Mouse (Mus musculus): ENCODE results near the gene Frrs1l. TPM values are rescaled to one million over a fixed set of nuclear protein-coding genes. Genes with fewer than 3 reads are reported as not detected.

Frrs1l gene
- total RNA-seq, 2 experiments from 2014 or later: 222 to 227 TPM

- DNase-seq (ENCODE audit: low spot score in 2 of 2): no peak
- no peak overlapping the region for H3K27ac ChIP-seq
Observed at GRCm38 (mm10) chr4:56926971-56927370, 63.2 kb downstream of the Frrs1l start.

GRCm38 (mm10) chr4:56922229-56922628 lies 68.0 kb downstream of the Frrs1l start:
- no peak overlapping the region for H3K4me3 ChIP-seq
- no peak for DNase-seq (ENCODE audit: low spot score in 2 of 2)
- TF ChIP-seq CTCF (conservative IDR thresholded peaks at IDR 0.05): no peak
- H3K27ac ChIP-seq: no peak overlapping the region

More at GRCm38 (mm10) chr4:56926971-56927370, 63.2 kb downstream of the Frrs1l start:
- no peak overlapping the region for H3K4me3 ChIP-seq
- TF ChIP-seq CTCF (conservative IDR thresholded peaks at IDR 0.05): no peak

DNA sequence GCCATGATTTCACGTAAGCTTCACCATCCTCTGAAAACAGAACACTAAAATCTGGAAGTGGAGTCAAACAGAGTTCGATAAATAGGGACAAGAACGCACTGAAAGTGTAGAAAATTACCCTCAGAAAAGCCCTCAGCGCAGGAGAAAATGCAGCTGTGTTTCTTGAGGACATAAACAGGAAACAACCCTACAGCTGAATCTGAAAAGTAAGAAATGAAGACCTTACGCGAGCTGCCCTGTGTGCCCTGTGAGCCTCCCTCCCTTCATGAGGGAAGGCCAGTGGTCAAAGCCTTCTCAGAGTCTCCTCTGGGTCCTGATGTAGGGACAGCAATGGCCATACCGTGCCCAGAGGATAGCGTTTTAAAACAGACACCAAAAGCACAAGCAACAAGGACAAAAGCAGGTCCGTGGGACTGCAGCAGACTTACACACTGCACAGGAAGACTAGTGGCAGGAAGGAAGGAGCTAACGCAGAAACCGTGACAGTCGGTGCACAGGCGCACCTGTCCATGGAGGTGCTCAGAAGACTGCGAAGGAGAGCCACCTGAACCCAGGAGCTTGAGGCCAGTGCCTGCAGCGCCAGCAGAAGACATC lies 74.4 kb downstream of the Frrs1l start:
- no peak for TF ChIP-seq CTCF (conservative IDR thresholded peaks at IDR 0.05)
- no peak for DNase-seq (ENCODE audit: low spot score in 2 of 2)
- H3K4me3 ChIP-seq: no peak overlapping the region

DNA sequence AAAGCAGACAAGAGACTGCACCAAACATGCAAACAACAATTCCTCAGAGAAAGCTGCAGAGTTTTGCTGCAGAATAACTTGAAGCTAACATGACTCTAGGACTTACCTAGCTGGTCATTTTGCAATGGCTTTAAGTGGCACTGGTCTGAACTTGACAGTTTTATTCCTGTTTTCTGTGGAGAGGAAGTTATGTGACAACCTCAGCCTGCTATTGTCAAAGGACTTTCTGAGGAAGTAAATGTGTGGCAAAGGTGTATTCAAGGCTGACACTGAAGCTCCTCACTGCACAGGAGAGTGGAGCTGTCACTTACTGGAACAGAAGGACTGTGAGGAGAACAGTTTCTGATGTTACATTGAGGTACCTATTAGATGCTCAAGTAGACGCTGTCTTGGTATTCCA lies 75.4 kb downstream of the Frrs1l start:
- no peak for DNase-seq (ENCODE audit: low spot score in 2 of 2)
- H3K27ac ChIP-seq: no peak overlapping the region
- TF ChIP-seq CTCF (conservative IDR thresholded peaks at IDR 0.05): no peak

More for the DNA sequence above, 74.4 kb downstream of the Frrs1l start:
- no peak overlapping the region for H3K27ac ChIP-seq

DNA sequence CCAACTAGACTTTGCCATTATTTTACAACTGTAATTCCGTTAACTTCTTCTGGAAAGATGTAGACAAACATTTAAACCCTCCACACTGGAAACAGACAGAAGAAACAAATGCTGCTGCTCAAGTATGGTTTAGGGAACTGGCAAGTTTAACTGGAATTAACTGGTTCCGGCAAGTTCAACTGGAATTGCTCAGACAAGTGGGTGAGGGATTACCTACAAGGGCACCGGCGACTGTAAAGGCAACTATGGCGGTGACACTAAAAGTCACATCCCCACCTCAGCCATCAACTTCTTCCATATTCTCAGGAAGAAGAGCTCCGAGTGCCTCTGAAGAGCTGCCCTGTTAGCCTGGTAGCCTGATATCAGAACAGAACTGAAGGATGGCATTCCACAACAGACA lies 75.9 kb downstream of the Frrs1l start:
- TF ChIP-seq CTCF (conservative IDR thresholded peaks at IDR 0.05): no peak
- no peak for DNase-seq (ENCODE audit: low spot score in 2 of 2)
- Histone ChIP-seq H3K27ac (no peak overlapping the region), H3K4me3 (no peak overlapping the region)

More for the DNA sequence above, 75.4 kb downstream of the Frrs1l start:
- no peak overlapping the region for H3K4me3 ChIP-seq

DNA sequence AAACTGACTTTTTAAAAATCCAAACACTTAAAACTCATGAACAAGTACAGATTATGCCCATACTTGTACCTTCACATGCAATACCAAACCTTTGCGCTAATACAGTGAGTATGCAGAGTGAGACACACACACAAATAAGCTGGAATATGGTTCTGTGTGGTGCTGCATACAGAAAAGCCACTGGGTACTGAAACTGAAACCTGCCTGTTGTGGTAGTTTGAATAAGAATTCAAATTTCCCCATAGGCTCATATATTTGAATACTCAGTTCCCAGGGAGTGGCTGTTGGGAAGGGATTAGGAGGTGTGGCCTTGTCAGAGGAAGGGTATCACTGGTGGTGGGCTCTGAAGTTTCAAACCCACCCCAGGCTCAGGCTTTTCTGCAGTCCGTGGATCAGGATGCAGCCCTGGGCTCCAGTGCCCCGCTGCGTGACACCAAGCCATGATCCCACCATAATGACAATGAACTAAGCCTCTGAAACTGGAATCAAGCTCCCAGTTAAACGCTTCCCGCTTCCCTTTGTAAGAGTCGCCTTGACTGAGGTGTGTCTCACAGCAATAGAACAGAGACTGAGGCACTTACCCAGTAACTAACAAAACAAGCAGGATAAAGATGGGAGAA lies 77.7 kb downstream of the Frrs1l start:
- Histone ChIP-seq H3K27ac (no peak overlapping the region), H3K4me3 (no peak overlapping the region)
- no peak for TF ChIP-seq CTCF (conservative IDR thresholded peaks at IDR 0.05)
- no peak for DNase-seq (ENCODE audit: low spot score in 2 of 2)

- no peak for TF ChIP-seq CTCF (conservative IDR thresholded peaks at IDR 0.05)
- Histone ChIP-seq H3K27ac (no peak overlapping the region), H3K4me3 (no peak overlapping the region)
- peak in 1 of 2 experiments; percentile 10 for DNase-seq (ENCODE audit: low spot score in 2 of 2)
Observed at GRCm38 (mm10) chr4:56909568-56909967, 80.6 kb downstream of the Frrs1l start.

GRCm38 (mm10) chr4:56907671-56908070 lies 82.5 kb downstream of the Frrs1l start:
- H3K27ac ChIP-seq: no peak overlapping the region
- H3K4me3 ChIP-seq: no peak overlapping the region
- no peak for TF ChIP-seq CTCF (conservative IDR thresholded peaks at IDR 0.05)
- no peak for DNase-seq (ENCODE audit: low spot score in 2 of 2)

Other genes starting within 250 kb of the Frrs1l start
- under 1 TPM; 0.26 to 0.32 TPM for gene Actl7b, start 248.9 kb downstream of the Frrs1l start, total RNA-seq (2021)
- not detected for gene Actl7a, start 247.0 kb downstream of the Frrs1l start, total RNA-seq (2021)
- gene Elp1, start 188.1 kb downstream of the Frrs1l start, total RNA-seq (2021): 10 to 100 TPM; 61.9 to 63.7 TPM
- gene Fam206a, start 188.0 kb downstream of the Frrs1l start, total RNA-seq (2021): 10 to 100 TPM; 17.6 to 18.1 TPM
- gene Ctnnal1, start 125.2 kb downstream of the Frrs1l start, total RNA-seq (2021): 10 to 100 TPM; 14.3 to 17.4 TPM
- gene Tmem245, start 43.0 kb downstream of the Frrs1l start, total RNA-seq (2021): 10 to 100 TPM; 33.7 to 37.2 TPM
- gene Epb41l4b, start 153.0 kb upstream of the Frrs1l start, total RNA-seq (2021): 10 to 100 TPM; 20.3 to 26.7 TPM

Measured in layer of hippocampus, adult 2 months (tissue).